Mouse (Mus musculus): ENCODE measurements around the gene Myom1. TPM values are rescaled to one million over a fixed set of nuclear protein-coding genes. Genes with fewer than 3 reads are reported as not detected.
A peak's percentile ranks its signal among the peaks of the same experiment; 100 is the strongest.
"Not testable (repeated sequence)": the region's sequence is repeated elsewhere in the genome, so short reads cannot be mapped to it uniquely, and the experiment has no call there.

Myom1 gene
- polyA plus RNA-seq, 1 experiment = 111 TPM

- Histone ChIP-seq H3K4me3 (replicated peaks; ENCODE audit: control insufficient read depth, low read depth, low read length) (no peak overlapping the region), H3K27ac (ENCODE audit: control insufficient read depth, insufficient read depth, low read depth, low read length, poor library complexity) (no peak overlapping the region), H3K4me1 (ENCODE audit: control insufficient read depth, insufficient read depth, low read length) (peaks cover 3% of the 10 kb centered on the region; the same call in 1 of the 2 replicates)
- 76% methylated on average over 9 of the region's 9 CpGs for WGBS
- TF ChIP-seq POLR2A (IDR thresholded peaks at IDR 0.05; ENCODE audit: borderline replicate concordance, control insufficient read depth, low read depth, low read length) = no peak
- no peak for TF ChIP-seq CTCF (IDR thresholded peaks at IDR 0.05; ENCODE audit: control insufficient read depth, insufficient read depth, low read length)
Measured at GRCm38 (mm10) chr17:70973398-70973797, 29.0 kb upstream of the Myom1 start.

GRCm38 (mm10) chr17:70974065-70974464, 28.4 kb upstream of the Myom1 start:
- not testable (repeated sequence) for H3K4me3 ChIP-seq (replicated peaks; ENCODE audit: control insufficient read depth, low read depth, low read length); H3K27ac ChIP-seq (ENCODE audit: control insufficient read depth, insufficient read depth, low read depth, low read length, poor library complexity); H3K4me1 ChIP-seq (ENCODE audit: control insufficient read depth, insufficient read depth, low read length)
- WGBS = 17% methylated on average over 14 of the region's 14 CpGs

GRCm38 (mm10) chr17:70977799-70978198, 24.6 kb upstream of the Myom1 start:
- Histone ChIP-seq H3K4me1 (ENCODE audit: control insufficient read depth, insufficient read depth, low read length) (peaks cover 1% of the 10 kb centered on the region; the same call in 1 of the 2 replicates), H3K4me3 (replicated peaks; ENCODE audit: control insufficient read depth, low read depth, low read length) (no peak overlapping the region), H3K27ac (ENCODE audit: control insufficient read depth, insufficient read depth, low read depth, low read length, poor library complexity) (no peak overlapping the region)
- TF ChIP-seq POLR2A (IDR thresholded peaks at IDR 0.05; ENCODE audit: borderline replicate concordance, control insufficient read depth, low read depth, low read length) (no peak), CTCF (IDR thresholded peaks at IDR 0.05; ENCODE audit: control insufficient read depth, insufficient read depth, low read length) (peak; percentile 51; the same call in 1 of the 2 replicates)
- WGBS = 77% methylated on average over 6 of the region's 6 CpGs

- TF ChIP-seq POLR2A (IDR thresholded peaks at IDR 0.05; ENCODE audit: borderline replicate concordance, control insufficient read depth, low read depth, low read length) (no peak), CTCF (IDR thresholded peaks at IDR 0.05; ENCODE audit: control insufficient read depth, insufficient read depth, low read length) (peak; percentile 18; the same call in 1 of the 2 replicates)
- no peak overlapping the region for H3K27ac ChIP-seq (ENCODE audit: control insufficient read depth, insufficient read depth, low read depth, low read length, poor library complexity)
Measured at GRCm38 (mm10) chr17:70979345-70980223, 22.8 kb upstream of the Myom1 start.

GRCm38 (mm10) chr17:70985501-70986354, 16.7 kb upstream of the Myom1 start:
- Histone ChIP-seq H3K4me3 (replicated peaks; ENCODE audit: control insufficient read depth, low read depth, low read length) (peak overlapping the region; percentile 19), H3K27ac (ENCODE audit: control insufficient read depth, insufficient read depth, low read depth, low read length, poor library complexity) (peak overlapping the region; percentile 50), H3K4me1 (ENCODE audit: control insufficient read depth, insufficient read depth, low read length) (peaks cover 1% of the 10 kb centered on the region; the same call in 1 of the 2 replicates)
- WGBS = 37% methylated on average over 15 of the region's 15 CpGs
- TF ChIP-seq POLR2A (IDR thresholded peaks at IDR 0.05; ENCODE audit: borderline replicate concordance, control insufficient read depth, low read depth, low read length) (no peak), CTCF (IDR thresholded peaks at IDR 0.05; ENCODE audit: control insufficient read depth, insufficient read depth, low read length) (no peak)

More at GRCm38 (mm10) chr17:70979345-70980223, 22.8 kb upstream of the Myom1 start:
- WGBS = 61% methylated on average over 20 of the region's 20 CpGs
- Histone ChIP-seq H3K4me3 (replicated peaks; ENCODE audit: control insufficient read depth, low read depth, low read length) (no peak overlapping the region), H3K4me1 (ENCODE audit: control insufficient read depth, insufficient read depth, low read length) (peaks cover 1% of the 10 kb centered on the region; the same call in 1 of the 2 replicates)

GRCm38 (mm10) chr17:70986355-70986740, 16.1 kb upstream of the Myom1 start:
- Histone ChIP-seq H3K4me3 (replicated peaks; ENCODE audit: control insufficient read depth, low read depth, low read length) (no peak overlapping the region), H3K27ac (ENCODE audit: control insufficient read depth, insufficient read depth, low read depth, low read length, poor library complexity) (no peak overlapping the region; the same call in 1 of the 2 replicates), H3K4me1 (ENCODE audit: control insufficient read depth, insufficient read depth, low read length) (peaks cover 1% of the 10 kb centered on the region; the same call in 1 of the 2 replicates)
- no peak for TF ChIP-seq POLR2A (IDR thresholded peaks at IDR 0.05; ENCODE audit: borderline replicate concordance, control insufficient read depth, low read depth, low read length)
- no peak for TF ChIP-seq CTCF (IDR thresholded peaks at IDR 0.05; ENCODE audit: control insufficient read depth, insufficient read depth, low read length)
- WGBS = 38% methylated on average over 6 of the region's 6 CpGs

- 45% methylated on average over 15 of the region's 15 CpGs for WGBS
- Histone ChIP-seq H3K27ac (ENCODE audit: control insufficient read depth, insufficient read depth, low read depth, low read length, poor library complexity) (no peak overlapping the region), H3K4me3 (replicated peaks; ENCODE audit: control insufficient read depth, low read depth, low read length) (no peak overlapping the region)
Measured at GRCm38 (mm10) chr17:70986831-70987660, 15.4 kb upstream of the Myom1 start.

More at GRCm38 (mm10) chr17:70986831-70987660, 15.4 kb upstream of the Myom1 start:
- TF ChIP-seq CTCF (IDR thresholded peaks at IDR 0.05; ENCODE audit: control insufficient read depth, insufficient read depth, low read length) (no peak), POLR2A (IDR thresholded peaks at IDR 0.05; ENCODE audit: borderline replicate concordance, control insufficient read depth, low read depth, low read length) (no peak)
- H3K4me1 ChIP-seq (ENCODE audit: control insufficient read depth, insufficient read depth, low read length) = peaks cover 1% of the 10 kb centered on the region; the same call in 1 of the 2 replicates
